In the genomic region with DNA sequence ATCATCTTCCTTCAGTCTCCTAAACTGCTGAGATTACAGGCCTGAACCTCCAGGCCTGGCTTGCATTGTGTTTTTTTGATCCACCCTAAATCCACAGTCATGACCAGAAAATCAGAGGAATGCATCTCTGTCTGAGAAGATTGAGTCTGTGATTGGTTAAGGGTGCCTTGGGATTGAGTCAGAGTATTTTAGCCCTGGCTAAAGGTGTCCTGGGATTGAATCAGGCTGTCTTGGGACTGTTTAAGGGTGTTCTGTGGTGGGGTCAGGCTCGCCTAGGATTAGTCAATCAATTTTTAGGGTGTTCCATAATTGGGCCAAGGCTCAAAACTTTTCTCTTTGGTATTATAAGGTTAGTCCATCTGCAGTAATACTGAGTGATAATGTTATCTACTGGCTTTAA, we compare ENCODE assay signal across 25 mouse cellular contexts. TPM values are rescaled to one million over a fixed set of nuclear protein-coding genes. Genes with fewer than 3 reads are reported as not detected.
A peak's percentile ranks its signal among the peaks of the same experiment; 100 is the strongest.
DNase-seq lines count a peak whose midpoint lies in the region; ATAC-seq and TF ChIP-seq lines count a peak whose summit lies in the region.
"Had no signal": no experiment of that assay in that cellular context is flagged by ENCODE, and none has a peak within 500 bp of the region (broad histone marks: within the 10 kb centered on the region; RNA-seq: fewer than 3 reads in every experiment).

No protein-coding gene starts in this region.

- peak overlapping the region; percentile 40 for H3K27ac ChIP-seq in lung, postnatal 0 days (ENCODE audit: low read length)
- no peak overlapping the region for H3K27ac ChIP-seq in hindbrain, embryonic 12.5 days
- H3K27ac ChIP-seq: embryonic facial prominence, embryonic 10.5 days; layer of hippocampus, adult 2 months; midbrain, embryonic 12.5 days had no signal

- no peak overlapping the region for H3K4me3 ChIP-seq in lung, postnatal 0 days (ENCODE audit: low read depth, low read length)
- no peak overlapping the region for H3K4me3 ChIP-seq in hindbrain, embryonic 12.5 days
- H3K4me3 ChIP-seq: embryonic facial prominence, embryonic 10.5 days; erythroblast, embryonic 14.5 days; layer of hippocampus, adult 2 months; midbrain, embryonic 12.5 days had no signal

- peak; percentile 6 for DNase-seq in heart, adult 8-10 months (ENCODE audit: low spot score)
- no peak for DNase-seq in heart, postnatal 25 days (ENCODE audit: low spot score)
- DNase-seq in 3T3-L1 (ENCODE audit: low read depth, low spot score) (peak; percentile 95), adipocyte (ENCODE audit: low spot score) (peak; percentile 10)
- DNase-seq in lung, postnatal 0 days (ENCODE audit: low spot score) = peak; percentile 87
- DNase-seq in cerebellum, postnatal 10 days = no peak
- no peak for DNase-seq in adrenal gland, adult 8-10 months
- DNase-seq: adrenal gland, postnatal 10 days; cerebellum, adult 18-20 months; gastrocnemius, postnatal 14 days; heart, postnatal 36 days; left cerebral cortex, postnatal 4 days; retina, postnatal 1 day had no signal

- H3K4me1 ChIP-seq in lung, postnatal 0 days (ENCODE audit: insufficient read depth, low read depth, low read length) = no peaks in the 10 kb centered on the region
- H3K4me1 ChIP-seq in hindbrain, embryonic 12.5 days = no peaks in the 10 kb centered on the region
- H3K4me1 ChIP-seq: embryonic facial prominence, embryonic 10.5 days; midbrain, embryonic 12.5 days had no signal

- H3K9me3 ChIP-seq in lung, postnatal 0 days (ENCODE audit: low read length) = no peaks in the 10 kb centered on the region
- H3K9me3 ChIP-seq in hindbrain, embryonic 12.5 days (replicated peaks) = no peaks in the 10 kb centered on the region
- H3K9me3 ChIP-seq: embryonic facial prominence, embryonic 10.5 days; midbrain, embryonic 12.5 days had no signal

- H3K4me2 ChIP-seq in lung, postnatal 0 days (replicated peaks; ENCODE audit: low read depth, low read length) = no peak overlapping the region
- no peak overlapping the region for H3K4me2 ChIP-seq in hindbrain, embryonic 12.5 days (replicated peaks)
- H3K4me2 ChIP-seq: heart, embryonic 11.5 days; liver, embryonic 11.5 days; midbrain, embryonic 12.5 days had no signal

- H3K36me3 ChIP-seq in lung, postnatal 0 days (ENCODE audit: insufficient read depth, low read length) = no peaks in the 10 kb centered on the region
- no peaks in the 10 kb centered on the region for H3K36me3 ChIP-seq in hindbrain, embryonic 12.5 days
- H3K36me3 ChIP-seq: embryonic facial prominence, embryonic 10.5 days; G1E; midbrain, embryonic 12.5 days had no signal

- no peak for TF ChIP-seq EP300 in lung, postnatal 0 days (IDR thresholded peaks at IDR 0.05)

- 65% methylated on average over 1 of the region's 1 CpGs for WGBS in lung, postnatal 0 days
- WGBS in hindbrain, embryonic 12.5 days = 71% methylated on average over 1 of the region's 1 CpGs

- intact Hi-C loops in heart, postnatal 25 days (cut with DNase I) = no loop called here

- no peak for TF ChIP-seq CTCF in lung, postnatal 0 days (IDR thresholded peaks at IDR 0.05)

- no peaks in the 10 kb centered on the region for H3K27me3 ChIP-seq in lung, postnatal 0 days (replicated peaks; ENCODE audit: insufficient read depth, low read length)
- H3K27me3 ChIP-seq in hindbrain, embryonic 12.5 days = no peaks in the 10 kb centered on the region
- H3K27me3 ChIP-seq: midbrain, embryonic 12.5 days had no signal

- H3K9ac ChIP-seq in lung, postnatal 0 days (replicated peaks; ENCODE audit: low read depth) = no peak overlapping the region
- H3K9ac ChIP-seq in hindbrain, embryonic 12.5 days = no peak overlapping the region
- H3K9ac ChIP-seq: midbrain, embryonic 12.5 days had no signal

- ATAC-seq in lung, postnatal 0 days = peak; percentile 92
- no peak for ATAC-seq in hindbrain, embryonic 12.5 days (ENCODE audit: low FRiP score)
- ATAC-seq: CD4-positive, CD25-positive, alpha-beta regulatory T cell, adult 4 months; forebrain, embryonic 16.5 days had no signal

RNA-seq across cellular contexts. Expression of a gene that starts 10.9 kb away (rescaled TPM):
- not detected for total RNA-seq in heart, adult 8-10 months (2022)
- not detected for total RNA-seq in heart, postnatal 25 days (2021)
- 0.15 TPM in 1 of 2 replicates, not detected in the other for polyA plus RNA-seq in lung, postnatal 0 days (2015; fragmentation: Nextera tagmentation; extraction: Ambion mirVana)
- polyA plus RNA-seq in hindbrain, embryonic 12.5 days (2016; fragmentation: Nextera tagmentation; extraction: Ambion mirVana) = not detected in 2 replicates
- total RNA-seq in adrenal gland, adult 8-10 months (2022) = not detected
- total RNA-seq: adrenal gland, postnatal 10 days; gastrocnemius, postnatal 14 days; heart, postnatal 36 days; layer of hippocampus, adult 2 months; left cerebral cortex, adult 18-20 months; left cerebral cortex, postnatal 4 days; neutrophil, adult 5-6 weeks had no signal
- polyA plus RNA-seq: embryonic facial prominence, embryonic 10.5 days; erythroblast, embryonic 14.5 days; forebrain, embryonic 16.5 days; G1E; heart, embryonic 11.5 days; liver, embryonic 11.5 days; midbrain, embryonic 12.5 days had no signal

Comparison
In these comparisons a context has a peak if more than half of its experiments do, and no peak if none do; other contexts are left out.
1. DNase-seq: peak in heart, adult 8-10 months (single experiment), 3T3-L1 (single experiment), adipocyte (single experiment) and lung, postnatal 0 days (single experiment); none in heart, postnatal 25 days (single experiment), cerebellum, postnatal 10 days (0 of 2) and adrenal gland, adult 8-10 months (single experiment).